Mouse (Mus musculus) left cerebral cortex, adult 8-10 months (tissue): ENCODE results near the gene Atp6v1b1. TPM values are rescaled to one million over a fixed set of nuclear protein-coding genes. Genes with fewer than 3 reads are reported as not detected.
"Not testable (repeated sequence)": the region's sequence is repeated elsewhere in the genome, so short reads cannot be mapped to it uniquely, and the experiment has no call there.

Experiments
- DNase-seq, 2 experiments: peaks; one replicate each; pipeline ENCODE4 v3.0.0; 2022; ENCODE audit warnings: low spot score in 2 of 2
- total RNA-seq, 4 experiments: library from RNA; stranded (reverse); gene quantifications; 2 replicates each; pipeline ENCODE4 v1.2.4; 2022

The Atp6v1b1 gene
- total RNA-seq, 4 experiments from 2014 or later = not detected

GRCm38 (mm10) chr6:83775638-83776293 is 33.0 kb downstream of the Atp6v1b1 start, which contains the start of gene Tex261:
Gene Tex261 (minus strand): TSS chr6:83775813.
- DNase-seq = peak; percentile 75 to 86

GRCm38 (mm10) chr6:83778306-83778705 is 35.5 kb downstream of the Atp6v1b1 start:
- DNase-seq = no peak

GRCm38 (mm10) chr6:83779026-83779425 is 36.2 kb downstream of the Atp6v1b1 start:
- DNase-seq = no peak

- DNase-seq = no peak
These were observed 43.6 kb downstream of the Atp6v1b1 start for GRCm38 (mm10) chr6:83786426-83786825.

GRCm38 (mm10) chr6:83788554-83788953 is 45.8 kb downstream of the Atp6v1b1 start:
- no peak for DNase-seq

GRCm38 (mm10) chr6:83790533-83790932 is 47.7 kb downstream of the Atp6v1b1 start:
- DNase-seq = not testable (repeated sequence)

- no peak for DNase-seq
These were observed 48.6 kb downstream of the Atp6v1b1 start for GRCm38 (mm10) chr6:83791251-83791890.

- peak; percentile 91 to 94 for DNase-seq
These were observed 52.0 kb downstream of the Atp6v1b1 start, which contains the start of gene Nagk for GRCm38 (mm10) chr6:83794760-83795296. Gene Nagk (plus strand): TSS chr6:83794982.

GRCm38 (mm10) chr6:83795492-83795900 is 52.7 kb downstream of the Atp6v1b1 start:
- DNase-seq = peak in 1 of 2 experiments; percentile 47

GRCm38 (mm10) chr6:83796686-83797085 is 53.9 kb downstream of the Atp6v1b1 start:
- no peak for DNase-seq

GRCm38 (mm10) chr6:83802033-83802432 is 59.2 kb downstream of the Atp6v1b1 start:
- DNase-seq = no peak

- DNase-seq = no peak
These were observed 60.1 kb downstream of the Atp6v1b1 start for GRCm38 (mm10) chr6:83802846-83803245.

Other genes with a start within 250 kb of the Atp6v1b1 start
- gene Dguok, start 236.0 kb upstream of the Atp6v1b1 start, total RNA-seq = 10 to 100 TPM; 23.9 to 35.7 (median 30.9) TPM
- gene Actg2, start 206.7 kb upstream of the Atp6v1b1 start, total RNA-seq = not detected
- gene Stambp, start 170.3 kb upstream of the Atp6v1b1 start, total RNA-seq = 10 to 100 TPM; 32.9 to 39.3 (median 37.3) TPM
- gene Clec4f, start 86.8 kb upstream of the Atp6v1b1 start, total RNA-seq = not detected
- under 1 TPM in 1 of 4 experiments, not detected in 3; 0.21 TPM for gene Cd207, start 65.1 kb upstream of the Atp6v1b1 start, total RNA-seq
- gene Vax2, start 31.7 kb upstream of the Atp6v1b1 start, total RNA-seq = not detected
- gene Ankrd53, start 19.7 kb downstream of the Atp6v1b1 start, total RNA-seq = not detected
- 10 to 100 TPM; 38.3 to 49.8 (median 44.3) TPM for gene Tex261, start 32.8 kb downstream of the Atp6v1b1 start, total RNA-seq
- gene Nagk, start 52.0 kb downstream of the Atp6v1b1 start, total RNA-seq = 10 to 100 TPM; 54.6 to 59.7 (median 56.7) TPM
- 10 to 100 TPM; 57.6 to 68.0 (median 64.7) TPM for gene Paip2b, start 88.8 kb downstream of the Atp6v1b1 start, total RNA-seq
- gene Zfp638, start 124.1 kb downstream of the Atp6v1b1 start, total RNA-seq = 100 to 1,000 TPM; 115 to 139 (median 131) TPM